Mouse (Mus musculus) cerebellum, postnatal 10 days (tissue): ENCODE measurements at regions not wholly inside any gene's neighbourhood (a gene's known extent, or its start where the extent isn't known, plus 50 kb on each side); places are given as distances from the start of the nearest gene placed in this dataset.

Experiments used
- DNase-seq, 2 experiments: peaks; one replicate each; pipeline ENCODE4 v3.0.0; 2021; ENCODE audit warnings: mixed read lengths in 2 of 2

DNA sequence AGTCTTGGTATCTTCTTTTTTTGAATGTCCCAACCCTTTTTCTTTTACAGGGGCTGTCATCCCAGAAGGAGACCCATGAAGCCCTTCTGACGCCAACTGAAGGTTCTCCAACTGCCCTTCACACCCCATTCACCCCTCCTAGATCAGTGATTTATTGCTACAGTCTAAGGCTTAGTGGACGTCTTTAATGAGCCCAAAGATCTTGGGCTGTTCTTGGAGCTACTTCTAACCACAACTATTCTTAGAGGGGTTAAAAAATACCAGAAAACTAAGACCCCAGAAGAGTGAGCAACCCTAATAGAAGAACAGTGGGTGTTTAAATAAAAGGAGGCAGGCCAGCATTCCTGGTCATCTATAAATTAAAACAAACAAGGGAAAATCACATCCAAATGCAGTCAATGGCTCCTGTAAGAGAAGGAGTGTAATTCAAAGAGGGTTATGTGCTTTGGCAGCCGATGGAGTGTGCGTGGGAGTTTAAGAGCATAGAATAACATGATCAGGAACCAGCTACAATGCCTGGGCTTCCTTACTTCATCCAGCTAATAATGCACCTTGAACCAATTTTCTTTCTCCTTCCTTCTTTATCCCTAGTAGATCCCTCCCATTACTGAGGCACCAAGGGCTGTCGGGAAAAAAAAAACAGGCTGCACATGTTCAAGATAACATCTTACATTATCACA is 113.3 kb downstream of the Qpct start:
- no peak for DNase-seq

GRCm38 (mm10) chr17:79163983-79164382 is 112.3 kb downstream of the Qpct start:
- DNase-seq: no peak

DNA sequence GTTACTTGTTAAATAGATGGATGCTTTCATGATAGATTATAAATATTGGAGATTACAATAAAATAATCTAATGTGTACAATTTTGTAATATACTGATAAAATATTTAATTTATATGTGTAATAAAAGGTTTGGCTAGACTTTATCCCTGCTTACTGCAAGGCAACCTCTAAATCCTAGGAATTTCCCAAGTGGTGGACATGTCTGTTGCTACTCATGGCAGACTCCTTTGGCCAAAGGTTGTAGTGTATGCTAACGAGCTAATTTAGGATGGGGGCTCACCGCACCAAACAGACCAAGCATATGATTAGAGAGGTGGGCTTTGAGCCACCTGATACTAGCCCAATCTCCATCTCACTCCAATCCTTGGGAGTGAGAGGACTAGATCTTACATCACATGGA is 102.4 kb downstream of the Qpct start:
- no peak for DNase-seq

- DNase-seq: no peak
Observed at GRCm38 (mm10) chr17:79152823-79153222, 101.1 kb downstream of the Qpct start.

GRCm38 (mm10) chr17:79147883-79148282 is 96.2 kb downstream of the Qpct start:
- DNase-seq: no peak

DNA sequence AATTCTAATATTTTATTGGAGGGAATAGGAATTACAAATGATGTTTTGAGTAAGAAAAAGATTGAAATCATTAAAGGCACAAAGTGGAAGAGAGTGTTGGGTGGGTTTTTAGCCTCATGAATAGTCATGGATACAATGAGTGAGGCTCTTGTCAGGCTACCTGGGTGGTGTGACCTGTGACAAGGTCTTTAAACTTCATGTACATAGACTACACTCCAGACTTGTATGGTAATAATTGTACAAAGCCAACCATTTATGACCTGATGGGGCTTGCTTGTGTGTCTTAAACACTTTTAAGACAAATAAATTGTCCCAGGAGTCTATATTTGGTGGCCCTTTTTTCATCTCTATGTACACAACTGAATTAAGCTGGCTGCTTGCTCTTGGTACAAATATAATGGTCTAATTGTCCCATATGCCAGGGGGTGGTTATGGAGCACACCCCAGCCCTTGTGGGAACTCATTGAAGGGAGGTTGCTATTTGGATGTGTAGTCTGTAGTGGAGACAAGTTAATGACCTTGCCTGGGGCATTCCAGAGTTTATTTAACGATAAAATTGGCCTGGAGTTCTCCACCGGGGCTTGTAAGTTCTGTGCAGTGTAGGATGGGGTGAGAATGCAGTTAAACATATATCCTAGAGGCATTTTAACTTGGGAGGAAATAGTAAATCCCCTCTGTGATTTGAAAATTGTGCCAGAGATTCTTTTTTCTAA is 93.4 kb downstream of the Qpct start:
- DNase-seq: no peak

DNA sequence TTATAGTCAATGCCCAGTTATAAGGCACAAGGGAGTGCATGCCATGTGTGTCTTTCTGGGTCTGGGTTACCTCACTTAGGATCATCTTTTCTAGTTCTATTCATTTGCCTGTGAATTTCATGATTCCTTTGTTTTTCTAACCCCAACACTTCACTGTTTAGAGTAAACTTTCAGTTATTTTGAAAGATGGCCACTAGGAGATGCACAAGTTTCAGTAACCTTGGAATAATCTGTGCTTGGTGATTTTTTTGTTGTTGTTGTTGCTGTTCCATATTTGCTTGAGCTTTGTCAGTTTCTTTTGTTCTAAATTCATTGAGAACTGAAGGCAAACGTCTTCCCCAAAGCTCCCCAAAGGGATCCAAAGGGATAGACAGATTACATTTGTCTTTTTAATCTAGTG is 91.3 kb downstream of the Qpct start:
- peak in 1 of 2 experiments; percentile 13 for DNase-seq
